Mouse (Mus musculus): Measurements from ENCODE around the gene Btf3l4.

Gene Btf3l4

GRCm38 (mm10) chr4:108811550-108811949 is 21.9 kb downstream of the Btf3l4 start:
- no peak for DNase-seq

GRCm38 (mm10) chr4:108811142-108811541 is 22.3 kb downstream of the Btf3l4 start:
- no peak for DNase-seq

GRCm38 (mm10) chr4:108803535-108803934 is 29.9 kb downstream of the Btf3l4 start:
- DNase-seq, result no peak

GRCm38 (mm10) chr4:108798083-108798830 is 35.2 kb downstream of the Btf3l4 start:
- peak; percentile 70 to 87 for DNase-seq

GRCm38 (mm10) chr4:108796701-108797100 is 36.7 kb downstream of the Btf3l4 start:
- DNase-seq, result no peak

GRCm38 (mm10) chr4:108793941-108794340 is 39.5 kb downstream of the Btf3l4 start:
- no peak for DNase-seq

- no peak for DNase-seq
These were observed 42.9 kb downstream of the Btf3l4 start for GRCm38 (mm10) chr4:108790507-108790906.

- no peak for DNase-seq
These were observed 44.0 kb downstream of the Btf3l4 start for GRCm38 (mm10) chr4:108789258-108789936.

GRCm38 (mm10) chr4:108782421-108783085 is 50.9 kb downstream of the Btf3l4 start:
- peak; percentile 40 to 42 for DNase-seq

- DNase-seq, result peak; percentile 23 to 32
These were observed 51.8 kb downstream of the Btf3l4 start for GRCm38 (mm10) chr4:108781596-108781995.

- no peak for DNase-seq
These were observed 52.6 kb downstream of the Btf3l4 start for GRCm38 (mm10) chr4:108780864-108781205.

GRCm38 (mm10) chr4:108780057-108780863 is 53.2 kb downstream of the Btf3l4 start, which contains the start of gene Zfyve9:
Zfyve9 (minus strand) TSS chr4:108780798.
- peak; percentile 88 to 92 for DNase-seq

GRCm38 (mm10) chr4:108779763-108780056 is 53.7 kb downstream of the Btf3l4 start:
- no peak for DNase-seq

- DNase-seq, result no peak
These were observed 64.9 kb downstream of the Btf3l4 start for GRCm38 (mm10) chr4:108768527-108768926.

Data from cerebellum, postnatal 25 days (tissue).